In genomic region chr12:17691891-17692321, GRCm38 (mm10) we compare ENCODE assay signal across 8 mouse cellular contexts. TPM values are rescaled to one million over a fixed set of nuclear protein-coding genes. Genes with fewer than 3 reads are reported as not detected.
DNase-seq lines count a peak whose midpoint lies in the region; ATAC-seq and TF ChIP-seq lines count a peak whose summit lies in the region.

No protein-coding gene starts in this region.

- WGBS in intestine, embryonic 16.5 days, result under 1% methylated on average over 23 of the region's 23 CpGs
- WGBS in lung, embryonic 16.5 days, result under 1% methylated on average over 23 of the region's 23 CpGs

- no peaks in the 10 kb centered on the region for H3K9me3 ChIP-seq in intestine, embryonic 16.5 days (ENCODE audit: control insufficient read depth, low read length)
- no peaks in the 10 kb centered on the region for H3K9me3 ChIP-seq in lung, embryonic 16.5 days (ENCODE audit: control insufficient read depth, low read length)

- DNase-seq in left cerebral cortex, adult 2 months (ENCODE audit: extremely low spot score in 1 of 2, low spot score in 2 of 2), result no peak
- DNase-seq in left cerebral cortex, adult 8-10 months (ENCODE audit: low spot score in 2 of 2), result no peak
- DNase-seq in adrenal gland, postnatal 25 days, result peak; percentile 25
- peak; percentile 25 for DNase-seq in gastrocnemius, postnatal 14 days
- DNase-seq in right cerebral cortex, postnatal 25 days, result peak; percentile 24
- no peak for DNase-seq in testis, postnatal 10 days (ENCODE audit: low spot score)

- no peak for ATAC-seq in intestine, embryonic 16.5 days
- no peak for ATAC-seq in lung, embryonic 16.5 days (ENCODE audit: low read depth)

- no peaks in the 10 kb centered on the region for H3K27me3 ChIP-seq in intestine, embryonic 16.5 days (replicated peaks; ENCODE audit: control insufficient read depth, insufficient read depth, low read length)
- no peaks in the 10 kb centered on the region for H3K27me3 ChIP-seq in lung, embryonic 16.5 days (ENCODE audit: control insufficient read depth, insufficient read depth, low read depth, low read length)

- peak overlapping the region; percentile 83 for H3K9ac ChIP-seq in intestine, embryonic 16.5 days (ENCODE audit: low read depth, low read length)
- peak overlapping the region; percentile 83 for H3K9ac ChIP-seq in lung, embryonic 16.5 days (ENCODE audit: low read length)

- no peaks in the 10 kb centered on the region for H3K36me3 ChIP-seq in intestine, embryonic 16.5 days (ENCODE audit: control insufficient read depth, insufficient read depth, low read length)
- H3K36me3 ChIP-seq in lung, embryonic 16.5 days (ENCODE audit: control insufficient read depth, insufficient read depth, low read length), result no peaks in the 10 kb centered on the region

- H3K4me3 ChIP-seq in left cerebral cortex, adult 2 months, result peak overlapping the region; percentile 83
- peak overlapping the region; percentile 84 for H3K4me3 ChIP-seq in intestine, embryonic 16.5 days (ENCODE audit: low read length)
- peak overlapping the region; percentile 85 for H3K4me3 ChIP-seq in lung, embryonic 16.5 days (ENCODE audit: low read length)

- intact Hi-C loops in left cerebral cortex, adult 2 months (cut with DNase I), result loop anchor here (5.0 kb wide), 1 partner anchor 135 kb away; no protein-coding TSS in a partner anchor
- intact Hi-C loops in gastrocnemius, postnatal 14 days (cut with DNase I; ENCODE audit: low total_unique reads), result loop anchor here (5.0 to 10.0 kb wide), 2 partner anchors 80 to 337 kb away; no protein-coding TSS in a partner anchor

- H3K27ac ChIP-seq in left cerebral cortex, adult 2 months, result no peak overlapping the region
- H3K27ac ChIP-seq in intestine, embryonic 16.5 days (ENCODE audit: low read length), result peak overlapping the region; percentile 47
- peak overlapping the region; percentile 70 for H3K27ac ChIP-seq in lung, embryonic 16.5 days (ENCODE audit: low read length)

- peak overlapping the region; percentile 95 for H3K4me2 ChIP-seq in intestine, embryonic 16.5 days (ENCODE audit: low read depth, low read length)
- peak overlapping the region; percentile 60 for H3K4me2 ChIP-seq in lung, embryonic 16.5 days (ENCODE audit: low read depth, low read length)

- peaks cover 37% of the 10 kb centered on the region for H3K4me1 ChIP-seq in intestine, embryonic 16.5 days (ENCODE audit: control insufficient read depth, insufficient read depth, low read length)
- peaks cover 26% of the 10 kb centered on the region for H3K4me1 ChIP-seq in lung, embryonic 16.5 days (replicated peaks; ENCODE audit: control insufficient read depth, insufficient read depth, low read length)

- no peak for TF ChIP-seq CTCF in left cerebral cortex, adult 2 months (IDR thresholded peaks at IDR 0.05)

RNA-seq across cellular contexts. Expression of gene Hpcal1, which starts 1.2 kb away (rescaled TPM):
- 10 to 100 TPM; 78.5 to 93.8 TPM for total RNA-seq in left cerebral cortex, adult 2 months (2021)
- 10 to 100 TPM; 64.4 to 81.1 (median 79.0) TPM for total RNA-seq in left cerebral cortex, adult 8-10 months (2022)
- 14.4 and 17.2 TPM in 2 replicates for total RNA-seq in adrenal gland, postnatal 25 days (2021)
- total RNA-seq in gastrocnemius, postnatal 14 days (2021), result 10 to 100 TPM; 11.6 to 17.7 TPM
- 48.7 and 50.3 TPM in 2 replicates for polyA plus RNA-seq in intestine, embryonic 16.5 days (2015; fragmentation: Nextera tagmentation; extraction: Ambion mirVana)
- 94.5 and 102 TPM in 2 replicates for polyA plus RNA-seq in lung, embryonic 16.5 days (2015; fragmentation: Nextera tagmentation; extraction: Ambion mirVana)

Comparison
In these comparisons a context has a peak if more than half of its experiments do, and no peak if none do; other contexts are left out.
1. DNase-seq: peak in adrenal gland, postnatal 25 days (single experiment), gastrocnemius, postnatal 14 days (single experiment) and right cerebral cortex, postnatal 25 days (single experiment); none in left cerebral cortex, adult 2 months (0 of 2), left cerebral cortex, adult 8-10 months (0 of 2) and testis, postnatal 10 days (single experiment).
2. Peak in every context shown above with its lines, with median percentiles within 50 percentile points of each other: H3K4me3 ChIP-seq.